Mouse (Mus musculus) frontal cortex, postnatal 10 days (tissue): ENCODE data around the gene Kcnt2.
A peak's percentile ranks its signal among the peaks of the same experiment; 100 is the strongest.

Source experiments
- DNase-seq, 2 experiments: peaks; one replicate each; pipeline ENCODE4 v3.0.0; 2022; ENCODE audit warnings: low spot score in 2 of 2, mixed read lengths in 1 of 2

Kcnt2 gene

GRCm38 (mm10) chr1:140245876-140246597 is at the start of gene Kcnt2:
TSS of gene Kcnt2 (plus strand) at chr1:140246158.
- peak; percentile 31 to 44 for DNase-seq

DNA sequence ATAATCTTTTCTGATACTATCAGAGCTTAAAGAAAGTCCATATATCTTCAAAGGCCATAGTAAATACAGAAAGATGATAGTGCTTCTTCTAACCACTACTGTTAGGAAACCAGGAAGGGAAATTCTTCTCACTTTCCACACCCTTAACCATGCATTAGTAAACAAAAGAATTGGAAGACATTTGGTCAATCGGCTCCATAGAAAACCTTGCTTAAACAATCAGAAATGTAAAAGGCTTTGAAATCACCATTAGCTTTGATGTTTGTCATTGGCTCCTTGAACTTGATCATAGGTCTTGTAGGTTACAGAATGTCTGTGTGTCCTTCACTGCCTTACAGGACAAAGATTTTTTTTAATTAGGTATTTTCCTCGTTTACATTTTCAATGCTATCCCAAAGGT is 40.6 kb upstream of the Kcnt2 start:
- DNase-seq = no peak

DNA sequence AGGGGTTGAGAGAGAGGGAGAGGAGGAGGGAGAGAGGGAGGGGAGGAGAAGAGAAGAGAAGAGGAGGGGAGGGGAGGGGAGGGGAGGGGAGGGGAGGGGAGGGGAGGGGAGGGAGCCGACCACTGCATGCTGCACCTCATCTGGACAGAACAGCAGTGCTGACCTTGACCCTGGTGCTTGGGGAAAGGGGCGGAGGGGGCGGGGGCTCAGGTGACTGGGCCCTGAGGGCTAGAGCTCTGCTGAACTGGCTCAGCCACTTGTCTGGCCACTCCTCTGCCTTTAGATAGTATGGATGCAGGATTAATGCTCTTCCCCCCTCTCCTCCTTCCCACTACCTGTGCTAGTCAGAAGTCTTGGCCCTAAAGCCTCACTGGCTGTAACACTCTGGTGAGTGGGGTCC is 20.7 kb upstream of the Kcnt2 start:
- DNase-seq = no peak

DNA sequence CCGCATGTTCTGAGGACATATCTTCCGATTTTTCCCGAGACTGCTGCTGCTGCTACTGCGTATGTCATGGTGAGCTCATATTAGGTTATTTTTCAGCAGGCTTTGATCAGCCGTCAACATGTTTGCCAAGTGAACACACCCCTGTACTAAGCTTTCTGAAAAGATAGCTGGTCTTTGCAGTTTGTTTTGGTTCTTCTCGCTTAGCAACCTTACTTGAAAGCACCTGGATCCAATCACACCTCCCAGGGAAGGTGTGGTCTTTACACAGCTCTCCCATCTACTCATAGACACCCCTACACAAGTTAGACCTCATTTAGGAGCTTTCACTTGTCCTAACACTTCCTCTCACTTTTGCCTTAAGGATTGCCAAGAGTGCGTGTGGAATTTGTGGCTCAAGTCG is 19.3 kb upstream of the Kcnt2 start:
- no peak for DNase-seq

DNA sequence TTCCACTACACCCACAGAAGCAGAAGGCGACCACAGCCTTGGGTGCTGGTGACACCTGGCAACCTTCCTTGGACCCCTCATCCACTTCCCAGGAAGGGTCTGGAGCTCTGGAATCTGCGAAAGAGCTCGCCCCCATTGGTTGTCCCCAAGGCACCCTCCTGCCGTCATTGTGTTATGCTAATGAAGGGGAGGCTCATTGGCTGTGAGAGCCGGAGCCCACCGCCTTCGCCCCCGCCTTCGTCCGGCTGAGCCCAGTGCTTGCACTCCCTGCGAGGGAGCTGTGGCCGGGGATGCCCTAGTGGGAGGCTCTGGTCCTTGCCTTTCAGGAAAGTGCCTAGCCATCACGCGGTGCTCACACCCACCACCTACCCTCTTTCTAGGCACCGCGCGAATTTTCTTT is 493 bp upstream of the Kcnt2 start:
- peak; percentile 68 to 71 for DNase-seq

GRCm38 (mm10) chr1:140264696-140265095 is 18.7 kb downstream of the Kcnt2 start:
- DNase-seq = no peak

DNA sequence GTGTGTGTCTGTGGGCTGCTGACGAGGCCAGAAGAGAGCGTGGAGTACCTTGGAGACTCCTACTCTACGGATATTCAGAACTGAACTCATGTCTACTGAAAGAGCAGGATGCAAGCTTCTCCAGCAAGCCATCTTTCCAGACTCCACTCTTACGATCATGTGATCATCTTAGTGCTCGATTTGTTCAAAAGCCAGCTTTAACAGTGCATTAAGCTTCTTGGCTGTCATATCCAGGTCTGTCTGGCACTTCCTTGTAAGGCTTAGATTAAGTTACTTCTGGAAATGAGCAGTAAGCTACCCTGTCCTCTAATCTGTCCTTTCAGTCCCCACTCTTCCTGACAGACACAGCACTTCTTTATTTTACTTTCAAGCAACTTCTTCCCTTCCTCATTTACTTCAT is 20.1 kb downstream of the Kcnt2 start:
- no peak for DNase-seq

- no peak for DNase-seq
Measured at GRCm38 (mm10) chr1:140266643-140267286, 20.8 kb downstream of the Kcnt2 start.

GRCm38 (mm10) chr1:140267288-140267687 is 21.3 kb downstream of the Kcnt2 start:
- DNase-seq = no peak

DNA sequence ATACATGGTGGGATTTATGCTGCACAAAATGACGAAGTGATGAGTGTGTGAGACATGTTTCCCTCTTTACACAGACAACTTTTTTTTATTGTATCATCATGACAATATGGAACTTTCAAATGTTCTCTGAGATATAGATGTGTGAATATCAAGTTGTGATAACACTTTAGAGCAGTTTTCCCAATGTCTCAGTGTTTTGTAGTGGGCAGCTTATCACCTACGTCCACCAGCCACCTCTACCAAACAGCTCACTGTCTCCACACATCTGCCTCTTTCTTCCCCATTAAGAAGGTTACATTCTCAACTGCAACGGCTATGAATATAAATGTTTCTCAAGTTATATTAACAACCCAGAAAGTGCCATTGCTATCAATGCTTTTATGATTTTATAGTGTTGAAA is 27.7 kb downstream of the Kcnt2 start:
- DNase-seq = no peak

- DNase-seq = no peak
Measured at GRCm38 (mm10) chr1:140275813-140276212, 29.9 kb downstream of the Kcnt2 start.

DNA sequence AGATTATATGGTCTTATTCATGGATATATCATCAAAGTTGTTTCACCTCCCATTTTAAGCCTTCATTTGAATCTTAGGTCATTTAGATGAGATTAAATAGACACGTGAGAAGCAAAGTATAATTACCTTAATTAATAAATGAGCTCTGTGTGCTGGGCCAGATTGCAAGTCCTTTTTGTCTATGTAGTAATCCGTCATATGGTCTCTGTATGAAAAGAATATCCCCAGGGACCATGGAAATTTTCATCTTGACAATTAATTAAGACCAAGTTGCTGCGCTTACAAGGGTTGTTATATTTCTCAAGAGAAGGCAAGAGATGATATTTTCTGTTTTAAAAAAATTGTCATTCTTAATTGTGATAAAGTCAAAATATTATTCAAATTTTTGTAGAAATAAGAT is 47.2 kb downstream of the Kcnt2 start:
- no peak for DNase-seq

DNA sequence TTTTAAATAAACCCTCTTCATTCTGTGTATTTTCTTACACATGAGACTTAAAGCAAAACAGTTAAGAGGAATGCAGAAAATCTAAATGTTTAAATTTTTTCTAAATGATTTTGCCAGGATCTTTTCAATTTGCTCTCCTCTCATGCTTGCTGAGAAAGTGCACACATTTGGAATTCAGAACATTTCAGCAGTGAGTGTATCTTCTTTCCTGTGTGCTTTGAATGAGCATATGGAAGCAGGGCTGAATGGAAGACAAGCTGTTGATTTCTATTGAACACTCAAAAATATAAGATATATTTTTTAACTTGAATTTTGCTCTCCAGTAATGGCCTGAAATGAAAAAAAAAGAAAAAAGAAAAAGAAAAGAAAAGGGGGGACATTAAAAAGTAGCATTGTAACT is 49.5 kb downstream of the Kcnt2 start:
- DNase-seq = no peak

GRCm38 (mm10) chr1:140304244-140304643 is 58.3 kb downstream of the Kcnt2 start:
- DNase-seq = no peak

- DNase-seq = no peak
Measured at GRCm38 (mm10) chr1:140305344-140305743, 59.4 kb downstream of the Kcnt2 start.

GRCm38 (mm10) chr1:140306339-140306738 is 60.4 kb downstream of the Kcnt2 start:
- no peak for DNase-seq

DNA sequence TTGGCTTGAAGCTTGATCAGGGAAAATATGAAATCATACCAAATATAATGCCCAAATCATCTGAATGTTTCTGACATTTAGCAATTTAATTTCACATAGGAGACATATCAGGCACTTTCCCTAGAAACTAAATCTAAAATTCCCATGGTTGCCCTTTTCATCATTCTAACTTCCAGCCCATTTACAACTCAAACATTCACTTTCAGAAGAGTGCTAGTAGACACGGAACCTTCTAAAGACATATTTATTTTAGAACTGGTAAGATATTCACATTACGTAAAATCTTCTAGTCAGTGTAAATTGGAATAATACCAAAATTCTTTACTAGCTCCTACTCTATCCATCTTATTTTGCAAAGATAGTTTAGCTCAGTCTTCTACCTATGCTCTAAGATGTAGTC is 64.8 kb downstream of the Kcnt2 start:
- DNase-seq = no peak

- no peak for DNase-seq
Measured at GRCm38 (mm10) chr1:140325088-140325487, 79.1 kb downstream of the Kcnt2 start.

- no peak for DNase-seq
Measured at GRCm38 (mm10) chr1:140326709-140327108, 80.8 kb downstream of the Kcnt2 start.

- DNase-seq = no peak
Measured at GRCm38 (mm10) chr1:140333702-140334101, 87.7 kb downstream of the Kcnt2 start.

DNA sequence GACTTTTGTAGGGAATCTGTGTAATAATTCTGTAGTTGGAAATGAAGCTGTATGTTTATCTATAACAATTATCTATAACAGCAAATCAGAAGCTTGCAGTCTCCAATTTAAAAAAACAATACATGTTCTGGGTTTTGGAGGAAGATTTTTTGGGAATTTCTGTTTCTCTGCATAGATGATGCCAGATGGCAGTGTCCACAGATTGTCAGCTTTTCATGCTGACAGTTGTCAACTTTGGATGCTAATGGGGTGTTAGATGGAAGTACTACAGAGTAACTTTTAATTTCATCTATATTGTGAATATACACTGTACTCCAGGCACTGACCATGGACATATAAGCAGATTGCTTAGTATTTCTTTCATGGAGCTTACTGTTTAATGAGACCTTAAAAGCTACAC is 92.5 kb downstream of the Kcnt2 start:
- DNase-seq = no peak

DNA sequence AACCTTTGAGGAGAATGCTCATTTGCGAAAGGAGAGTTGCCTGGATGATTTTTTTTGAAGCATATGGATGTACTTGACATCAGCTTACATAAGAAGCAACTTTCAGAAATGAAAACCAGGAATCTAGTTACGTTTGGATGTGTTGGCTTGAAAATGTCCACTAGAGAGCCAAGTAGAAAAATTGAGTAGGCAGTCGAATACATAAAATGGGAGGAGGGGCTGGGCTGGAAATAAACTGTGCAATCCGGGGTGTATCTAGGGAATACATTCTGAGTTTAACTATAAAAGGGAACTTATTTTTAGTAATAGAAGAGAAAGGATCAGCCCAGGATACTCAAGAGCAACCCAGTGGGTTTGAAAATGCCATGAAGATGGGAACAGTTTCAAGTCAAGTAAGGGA is 93.4 kb downstream of the Kcnt2 start:
- peak in 1 of 2 experiments; percentile 35 for DNase-seq

DNA sequence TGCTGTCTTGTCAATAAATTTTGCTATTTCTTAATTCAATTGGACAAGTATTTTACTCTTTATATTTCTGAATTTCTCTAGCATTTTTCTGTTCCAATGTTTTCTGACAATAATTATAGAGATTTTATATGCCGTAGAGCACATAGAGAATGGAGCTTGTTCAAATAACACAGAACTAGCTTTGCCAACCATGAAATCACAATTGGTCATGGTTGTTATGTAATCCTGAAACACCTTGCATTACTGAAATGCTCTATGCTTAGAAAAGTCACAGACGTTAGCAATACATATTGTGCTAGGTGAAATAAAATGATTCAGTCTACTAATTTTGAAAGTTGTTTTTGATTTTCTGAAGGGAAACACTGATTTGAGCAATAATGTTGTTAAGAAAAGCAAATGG is 118.8 kb downstream of the Kcnt2 start:
- DNase-seq = no peak

DNA sequence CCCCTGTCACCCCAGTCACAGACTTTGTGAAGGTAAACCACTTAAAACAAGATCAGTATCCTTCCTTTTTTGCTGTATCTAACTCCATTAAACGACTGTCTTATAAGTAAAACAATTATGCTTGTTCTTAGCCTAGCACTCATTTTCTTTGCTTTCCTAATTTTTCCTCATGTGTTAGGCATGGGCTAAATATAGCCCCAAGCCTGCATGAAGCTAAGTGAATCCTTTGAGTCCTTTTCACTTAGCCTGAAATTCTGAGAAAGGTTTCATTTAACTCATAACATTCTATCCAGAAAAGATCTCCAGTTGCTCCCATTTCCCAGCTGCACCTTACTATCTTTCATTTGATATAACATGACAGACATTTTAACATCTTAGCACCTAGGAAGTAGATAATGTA is 127.6 kb downstream of the Kcnt2 start:
- DNase-seq = no peak
